Mouse (Mus musculus) CH12.LX (cell line): Measurements from ENCODE around the gene Cmtm4. TPM values are rescaled to one million over a fixed set of nuclear protein-coding genes. Genes with fewer than 3 reads are reported as not detected.

ENCODE experiments used
- DNase-seq: peaks from one replicate; pipeline ENCODE4 v3.0.0-alpha.2; 2013; ENCODE audit errors: extremely low read depth
- H3K27ac ChIP-seq: 2 replicates; pipeline ENCODE4 v1.5.1; 2012; ENCODE audit warnings: low read depth, mild to moderate bottlenecking, control low read depth, moderate library complexity; ENCODE audit not compliant: insufficient read depth
- H3K27me3 ChIP-seq: replicated peaks from 2 replicates; pipeline ENCODE3; 2012; ENCODE audit warnings: inconsistent platforms
- H3K36me3 ChIP-seq, 2 experiments: replicated peaks in 1 of 2; 2 replicates each; pipeline versions ENCODE3 to v1.6.1; 2012; ENCODE audit warnings: inconsistent platforms in 1 of 2, low read length in 1 of 2, mild to moderate bottlenecking in 1 of 2, mixed read lengths in 1 of 2, moderate library complexity in 1 of 2; ENCODE audit not compliant: control insufficient read depth in 1 of 2, insufficient read depth in 1 of 2
- H3K4me1 ChIP-seq, 2 experiments: 2 replicates each; pipeline ENCODE4 v1.6.1; 2012; ENCODE audit warnings: inconsistent platforms in 1 of 2, moderate library complexity in 1 of 2; ENCODE audit not compliant: insufficient read depth in 2 of 2, control insufficient read depth in 1 of 2
- H3K4me2 ChIP-seq: 2 replicates; pipeline ENCODE4 v1.6.1; 2012; ENCODE audit warnings: low read depth, mild to moderate bottlenecking, control low read depth; ENCODE audit not compliant: poor library complexity, insufficient read depth, severe bottlenecking
- H3K4me3 ChIP-seq, 3 experiments: fragments of 150-350 bp in 1 of 3; sonication (generic) in 1 of 3; replicated peaks in 1 of 3; 2 replicates each; pipeline versions ENCODE3 to v1.5.1; 2011 to 2012; ENCODE audit warnings: low read depth in 2 of 3, low read length in 2 of 3, mild to moderate bottlenecking in 2 of 3, moderate library complexity in 2 of 3, control low read depth in 1 of 3, improper control_type of control experiment in 1 of 3, inconsistent platforms in 1 of 3, mixed read lengths in 1 of 3; ENCODE audit not compliant: poor library complexity in 1 of 3
- H3K79me2 ChIP-seq: replicated peaks from 2 replicates; pipeline ENCODE4 v1.6.1; 2012; ENCODE audit warnings: mild to moderate bottlenecking, moderate library complexity; ENCODE audit not compliant: control insufficient read depth, poor library complexity, insufficient read depth, severe bottlenecking; ENCODE audit errors: extremely low read depth
- H3K9ac ChIP-seq: 2 replicates; pipeline ENCODE4 v1.6.1; 2012; ENCODE audit warnings: low read depth, mild to moderate bottlenecking, control low read depth, moderate library complexity; ENCODE audit not compliant: insufficient read depth
- H3K9me3 ChIP-seq: replicated peaks from 2 replicates; pipeline ENCODE3; 2012; ENCODE audit warnings: low read length, inconsistent platforms, mixed read lengths
- BHLHE40 ChIP-seq: IDR thresholded peaks from 2 replicates; pipeline ENCODE4 v1.6.1; 2011; ENCODE audit warnings: mild to moderate bottlenecking, low read depth, low read length, improper control_type of control experiment
- ELF1 ChIP-seq: IDR thresholded peaks from 2 replicates; pipeline ENCODE4 v1.6.1; 2014; ENCODE audit warnings: low read depth, mild to moderate bottlenecking, inconsistent platforms, low read length, improper control_type of control experiment
- EP300 ChIP-seq: IDR thresholded peaks from 2 replicates; pipeline ENCODE4 v1.6.1; 2011; ENCODE audit warnings: low read length, improper control_type of control experiment
- ETS1 ChIP-seq: conservative IDR thresholded peaks from 2 replicates; pipeline ENCODE4 v1.6.1; 2012; ENCODE audit warnings: low read depth, mild to moderate bottlenecking, inconsistent platforms, low read length, improper control_type of control experiment, moderate library complexity
- IRF4 ChIP-seq: IDR thresholded peaks from 2 replicates; pipeline ENCODE4 v1.6.1; 2014; ENCODE audit warnings: low read depth, mild to moderate bottlenecking, inconsistent platforms, low read length, improper control_type of control experiment
- KAT2A ChIP-seq: IDR thresholded peaks from 2 replicates; pipeline ENCODE4 v1.6.1; 2012; ENCODE audit warnings: low read length, improper control_type of control experiment, inconsistent platforms; ENCODE audit not compliant: insufficient replicate concordance
- MAZ ChIP-seq: IDR thresholded peaks from 2 replicates; pipeline ENCODE4 v1.6.1; 2012; ENCODE audit warnings: low read depth, mild to moderate bottlenecking, inconsistent platforms, low read length, improper control_type of control experiment, moderate library complexity
- RAD21 ChIP-seq: IDR thresholded peaks from 2 replicates; pipeline ENCODE4 v1.6.1; 2011; ENCODE audit warnings: low read depth, mild to moderate bottlenecking, low read length, improper control_type of control experiment, moderate library complexity
- SMC3 ChIP-seq: IDR thresholded peaks from 2 replicates; pipeline ENCODE4 v1.6.1; 2011; ENCODE audit warnings: low read depth, low read length, improper control_type of control experiment
- TCF12 ChIP-seq: IDR thresholded peaks from 2 replicates; pipeline ENCODE4 v1.6.1; 2014; ENCODE audit warnings: low read depth, mild to moderate bottlenecking, inconsistent platforms, low read length, improper control_type of control experiment
- ZC3H11A ChIP-seq: IDR thresholded peaks from 2 replicates; pipeline ENCODE4 v1.6.1; 2012; ENCODE audit warnings: low read depth, mild to moderate bottlenecking, inconsistent platforms, low read length, improper control_type of control experiment
- ZNF384 ChIP-seq: IDR thresholded peaks from 2 replicates; pipeline ENCODE4 v1.6.1; 2012; ENCODE audit warnings: low read depth, low read length, improper control_type of control experiment, inconsistent platforms
- dilution Hi-C: fragments of 300-500 bp; cut with MboI; formaldehyde crosslinking; loops from 2 replicates; pipeline ENCODE4 v1.14.3; 2020; ENCODE audit warnings: low sequenced_read_pairs; ENCODE audit not compliant: extremely low pct_unique_long_range_greater_than_20kb, extremely low pct_ligation_motif_present
- in situ Hi-C: fragments of 300-500 bp; cut with MboI; formaldehyde crosslinking; loops from 3 replicates; pipeline ENCODE4 v1.14.3; 2019; ENCODE audit warnings: low sequenced_read_pairs, low pct_ligation_motif_present, low pct_unique_long_range_greater_than_20kb, mixed read lengths
- polyA plus RNA-seq: library from polyadenylated mRNA; unstranded; fragments of >175 nt; gene quantifications from 2 replicates; pipeline ENCODE4 v1.2.1, GENCODE M21; 2012; ENCODE audit warnings: low read depth; ENCODE audit not compliant: insufficient read length
- total RNA-seq, 2 experiments: library from RNA; depleted of rRNA; stranded (reverse); fragments of 300-350 nt in 1 of 2; fragments of >200 nt in 1 of 2; gene quantifications; 2 replicates each; pipeline ENCODE4 v1.2.3; 2012 to 2014

Cmtm4 gene
- total and polyA plus RNA-seq, 3 experiments: 2.3 to 3.0 (median 2.6) TPM

GRCm38 (mm10) chr8:104412805-104413532 is 17.4 kb upstream of the Cmtm4 start:
- Histone ChIP-seq H3K9me3 (peaks cover 4% of the 10 kb centered on the region), H3K27me3 (peaks cover 10% of the 10 kb centered on the region)
- 0 out of 2 replicates have a peak, but pooled peaks have one; percentile 26 for TF ChIP-seq KAT2A
- TF ChIP-seq RAD21: no peak
- peak; percentile 49; the same call in 1 of the 2 replicates for TF ChIP-seq EP300
- no peak for TF ChIP-seq ZC3H11A
- TF ChIP-seq ELF1: no peak
- TF ChIP-seq MAZ: no peak
- TF ChIP-seq ZNF384: no peak
- 0 out of 2 replicates have a peak, but pooled peaks have one; percentile 19 for TF ChIP-seq TCF12
- TF ChIP-seq, all 38 proteins: peak for 3
- H3K9ac ChIP-seq: no peak overlapping the region
- dilution Hi-C loops: no loop called here
- H3K4me2 ChIP-seq: no peak overlapping the region; the same call in 1 of the 2 replicates
- peaks cover 3 to 12% of the 10 kb centered on the region in 2 experiments for H3K36me3 ChIP-seq
- no peak overlapping the region for H3K27ac ChIP-seq
- H3K79me2 ChIP-seq: no peaks in the 10 kb centered on the region
- no peak overlapping the region for H3K4me3 ChIP-seq
- DNase-seq: peak; percentile 24
- in situ Hi-C loops: no loop called here
- peaks cover 18 to 43% of the 10 kb centered on the region in 2 experiments for H3K4me1 ChIP-seq

GRCm38 (mm10) chr8:104411972-104412371 is 16.4 kb upstream of the Cmtm4 start:
- dilution Hi-C loops (no loop called here), in situ Hi-C loops (no loop called here)
- peaks cover 4% of the 10 kb centered on the region for H3K9me3 ChIP-seq
- peak; percentile 64 for DNase-seq
- peaks cover 18 to 39% of the 10 kb centered on the region in 2 experiments for H3K4me1 ChIP-seq
- H3K4me2 ChIP-seq: peak overlapping the region; percentile 37; the same call in 1 of the 2 replicates
- H3K9ac ChIP-seq: no peak overlapping the region
- peaks cover 10% of the 10 kb centered on the region for H3K27me3 ChIP-seq
- peaks cover 0 to 3% of the 10 kb centered on the region in 2 experiments for H3K36me3 ChIP-seq
- no peak overlapping the region for H3K4me3 ChIP-seq
- TF ChIP-seq ELF1: 0 out of 2 replicates have a peak, but pooled peaks have one; percentile 17
- peak; percentile 71; the same call in 1 of the 2 replicates for TF ChIP-seq IRF4
- peak; percentile 99 for TF ChIP-seq TCF12
- TF ChIP-seq SMC3: no peak
- TF ChIP-seq BHLHE40: peak; percentile 80
- TF ChIP-seq EP300: peak; percentile 80
- TF ChIP-seq KAT2A: no peak
- peak; percentile 71 for TF ChIP-seq ETS1
- no peaks in the 10 kb centered on the region for H3K79me2 ChIP-seq
- no peak overlapping the region for H3K27ac ChIP-seq
